Mouse (Mus musculus) neural tube, embryonic 12.5 days (tissue): Measurements from ENCODE around the gene Tfb2m. TPM values are rescaled to one million over a fixed set of nuclear protein-coding genes. Genes with fewer than 3 reads are reported as not detected.

Experiments
- ATAC-seq: fragments of 200-750 bp; cut with Nextera tagmentation; 2 replicates; pipeline ENCODE4 v1.8.0; 2017; ENCODE audit warnings: low read depth, mild to moderate bottlenecking, moderate TSS enrichment, moderate library complexity; ENCODE audit not compliant: low FRiP score
- H3K27ac ChIP-seq: fragments of 300-500 bp; sonication (generic); 2 replicates; pipeline ENCODE4 v1.5.1; 2016
- H3K27me3 ChIP-seq: fragments of 300-500 bp; sonication (generic); replicated peaks from 2 replicates; pipeline ENCODE4 v1.6.1; 2016; ENCODE audit warnings: mild to moderate bottlenecking
- H3K36me3 ChIP-seq: fragments of 300-500 bp; sonication (generic); 2 replicates; pipeline ENCODE4 v1.6.1; 2016; ENCODE audit warnings: mild to moderate bottlenecking
- H3K4me1 ChIP-seq: fragments of 300-500 bp; sonication (generic); 2 replicates; pipeline ENCODE4 v1.6.1; 2016
- H3K4me2 ChIP-seq: fragments of 300-500 bp; sonication (generic); replicated peaks from 2 replicates; pipeline ENCODE4 v1.6.1; 2016; ENCODE audit warnings: mild to moderate bottlenecking
- H3K4me3 ChIP-seq: fragments of 300-500 bp; sonication (generic); 2 replicates; pipeline ENCODE4 v1.5.1; 2016
- H3K9ac ChIP-seq: fragments of 300-500 bp; sonication (generic); 2 replicates; pipeline ENCODE4 v1.6.1; 2016; ENCODE audit warnings: mild to moderate bottlenecking
- H3K9me3 ChIP-seq: fragments of 300-500 bp; sonication (generic); 2 replicates; pipeline ENCODE4 v1.6.1; 2016; ENCODE audit warnings: mild to moderate bottlenecking
- WGBS: fragments of 180-500 bp; shearing (Covaris S2); methylation state at CpG from one replicate; pipeline ENCODE4 v1.1.7; 2016; 5-methylcytosine and 5-hydroxymethylcytosine counted together
- polyA plus RNA-seq: library from polyadenylated mRNA; unstranded; fragments of >200 nt; fragmentation: Nextera tagmentation; extraction: Ambion mirVana; gene quantifications from 2 replicates; pipeline ENCODE4 v1.2.1, GENCODE M21; 2016

Tfb2m gene
- polyA plus RNA-seq, 1 experiment from 2014 or later, result 36.6 TPM

DNA sequence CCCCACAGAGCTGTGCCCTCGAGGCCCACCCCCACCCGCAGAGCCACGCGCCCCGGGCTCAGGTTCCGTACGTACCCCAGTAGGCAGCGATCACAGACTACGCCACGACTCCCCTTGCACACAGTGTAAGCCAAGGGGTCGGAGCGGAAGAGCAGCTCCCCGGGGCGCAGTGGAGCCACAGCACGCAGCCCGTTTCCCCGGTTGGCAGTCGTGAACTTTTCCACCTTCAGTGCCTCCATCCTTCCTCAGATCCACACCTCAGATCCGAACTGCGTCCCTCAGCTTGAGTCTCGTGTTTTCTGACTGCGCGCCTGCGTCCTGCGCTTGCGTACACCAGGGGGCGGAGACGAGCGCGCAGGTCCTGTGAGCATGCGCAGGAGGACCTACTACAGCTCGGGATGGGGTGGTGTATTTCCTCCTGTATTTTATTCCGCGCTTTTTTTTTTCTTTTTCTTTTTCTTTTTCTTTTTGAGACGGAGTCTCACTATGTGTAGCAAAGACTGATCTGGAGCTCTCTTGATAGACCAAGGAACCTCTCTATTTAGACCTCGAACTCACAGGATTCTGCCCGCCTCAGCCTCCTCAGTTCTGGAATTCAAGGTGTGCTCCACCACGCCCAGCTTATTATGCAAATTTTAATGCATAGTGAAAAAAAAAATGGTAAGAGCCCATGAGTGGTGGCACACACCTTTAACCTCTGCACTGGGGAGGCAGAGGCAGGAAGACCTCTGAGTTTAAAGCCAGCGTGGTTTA lies 28.2 kb downstream of the Tfb2m start, which contains the start of gene Smyd3:
Smyd3 (minus strand) TSS at position 329 of the 753 bp plus-strand sequence.
- WGBS, result 7% methylated on average over 39 of the region's 39 CpGs
- H3K27ac ChIP-seq, result no peak within 1 kb of the TSS
- H3K36me3 ChIP-seq, result no peaks in the 10 kb centered on the region
- H3K4me1 ChIP-seq, result peaks cover 4% of the 10 kb centered on the region; the same call in 1 of the 2 replicates
- peak within 1 kb of the TSS; percentile 100 for H3K4me2 ChIP-seq
- H3K27me3 ChIP-seq, result no peaks in the 10 kb centered on the region
- ATAC-seq, result peak; percentile 86
- peak within 1 kb of the TSS; percentile 66 for H3K9ac ChIP-seq
- peak within 1 kb of the TSS; percentile 66 for H3K4me3 ChIP-seq
- H3K9me3 ChIP-seq, result no peaks in the 10 kb centered on the region

DNA sequence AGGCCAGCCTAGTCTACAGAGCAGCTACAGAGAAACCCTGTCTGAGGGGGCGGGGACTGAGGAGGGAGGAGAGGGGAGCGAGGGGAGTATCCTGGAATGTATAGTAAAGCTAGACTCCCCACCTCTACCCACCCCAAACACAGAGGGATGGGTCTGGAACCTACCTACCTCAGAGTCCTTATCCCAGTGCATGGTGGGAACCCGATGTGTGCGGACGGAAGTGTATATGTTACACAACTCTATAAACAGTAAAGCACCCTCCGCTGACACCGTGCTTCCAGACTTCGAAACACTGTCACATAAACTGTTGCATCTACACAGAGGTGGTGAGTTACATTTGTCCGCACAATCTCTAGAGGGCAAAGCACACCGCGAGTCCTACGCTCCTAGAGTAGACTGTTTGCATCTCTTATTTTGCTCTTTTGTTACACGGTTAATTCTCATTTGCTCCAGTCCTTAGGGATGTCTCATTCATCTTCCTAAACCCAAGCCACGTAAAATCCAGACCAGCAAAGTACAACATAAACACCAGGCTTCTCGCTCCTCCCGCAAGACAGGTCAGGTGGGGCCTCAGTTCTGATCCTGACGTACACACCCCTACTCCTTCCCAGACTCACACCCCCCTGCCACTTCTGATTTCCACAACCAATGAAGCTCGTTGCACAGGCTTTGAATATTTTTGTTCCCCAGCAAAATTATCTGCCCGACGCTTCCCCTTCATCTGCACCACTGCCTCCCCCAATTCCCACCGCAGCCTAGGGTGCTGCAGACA lies 28.9 kb downstream of the Tfb2m start:
- Histone ChIP-seq H3K9me3 (no peaks in the 10 kb centered on the region), H3K4me3 (peak overlapping the region; percentile 66), H3K4me1 (peaks cover 4% of the 10 kb centered on the region; the same call in 1 of the 2 replicates), H3K27me3 (no peaks in the 10 kb centered on the region), H3K27ac (no peak overlapping the region), H3K4me2 (peak overlapping the region; percentile 100), H3K36me3 (no peaks in the 10 kb centered on the region), H3K9ac (peak overlapping the region; percentile 66)
- ATAC-seq, result peak; percentile 74
- WGBS, result 1% methylated on average over 21 of the region's 21 CpGs

DNA sequence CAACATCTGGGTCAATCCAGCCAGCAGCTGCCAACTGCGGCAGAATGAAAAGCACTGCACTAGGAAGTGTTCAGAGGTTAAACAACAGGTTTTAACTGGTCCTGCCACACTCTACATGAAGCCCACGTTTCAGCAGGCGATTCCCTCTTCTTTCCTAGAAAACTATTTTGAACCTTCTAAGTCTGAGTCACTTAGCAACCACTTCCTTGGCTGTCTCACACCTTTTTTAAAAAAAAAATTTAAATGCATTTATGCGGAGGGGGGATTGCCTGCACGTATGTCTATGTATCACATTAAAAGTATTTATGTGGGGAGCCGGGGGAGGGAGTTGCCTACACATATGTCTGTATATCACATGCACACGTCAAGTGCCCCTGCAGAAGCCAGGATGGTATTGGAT lies 34.2 kb downstream of the Tfb2m start:
- H3K9ac ChIP-seq, result no peak overlapping the region
- no peaks in the 10 kb centered on the region for H3K9me3 ChIP-seq
- no peak for ATAC-seq
- H3K4me3 ChIP-seq, result no peak overlapping the region
- no peak overlapping the region for H3K4me2 ChIP-seq
- H3K27ac ChIP-seq, result no peak overlapping the region
- 86% methylated on average over 7 of the region's 7 CpGs for WGBS
- H3K4me1 ChIP-seq, result peaks cover 2% of the 10 kb centered on the region; the same call in 1 of the 2 replicates
- H3K36me3 ChIP-seq, result no peaks in the 10 kb centered on the region
- H3K27me3 ChIP-seq, result no peaks in the 10 kb centered on the region

DNA sequence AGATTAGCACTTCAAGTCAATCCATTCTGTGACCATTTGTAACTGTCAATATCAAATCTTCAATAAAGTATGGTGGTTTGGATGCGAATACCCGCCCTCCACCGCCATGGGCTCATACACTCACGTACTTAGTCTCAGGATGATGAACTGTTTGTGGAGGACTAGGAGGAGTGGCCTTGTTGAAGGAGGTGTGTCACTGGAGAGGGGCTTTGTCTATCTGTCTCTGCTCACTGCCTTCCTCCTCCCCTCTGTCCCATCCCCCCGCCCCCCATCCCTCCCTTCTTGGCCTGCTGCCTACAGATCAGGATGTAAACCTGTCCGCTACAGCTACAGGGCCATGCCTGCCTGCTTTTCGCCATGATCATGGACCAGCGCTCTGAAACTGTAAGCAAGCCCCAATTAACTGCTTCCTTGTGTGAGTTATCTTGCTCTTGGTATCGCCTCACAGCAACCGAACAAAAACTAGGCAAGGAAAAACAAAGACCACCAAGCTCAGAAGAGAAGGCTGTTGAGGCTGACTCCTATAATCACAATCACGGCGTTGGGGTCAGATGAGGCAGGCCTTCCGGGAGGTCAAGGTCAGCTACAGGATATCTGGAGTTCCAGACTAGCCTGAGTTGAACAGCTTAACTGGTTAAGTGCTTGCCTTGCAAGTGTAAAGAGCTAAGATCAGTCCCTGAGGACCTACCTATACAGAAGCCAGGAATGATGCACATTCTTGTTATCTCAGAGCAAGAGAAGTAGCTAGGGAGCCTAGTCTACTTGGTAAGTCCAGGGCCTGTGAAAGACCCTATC lies 35.3 kb downstream of the Tfb2m start:
- no peak overlapping the region for H3K4me2 ChIP-seq
- no peaks in the 10 kb centered on the region for H3K4me1 ChIP-seq
- H3K27ac ChIP-seq, result no peak overlapping the region
- no peak overlapping the region for H3K9ac ChIP-seq
- H3K9me3 ChIP-seq, result no peaks in the 10 kb centered on the region
- ATAC-seq, result no peak
- no peak overlapping the region for H3K4me3 ChIP-seq
- 88% methylated on average over 13 of the region's 13 CpGs for WGBS
- H3K36me3 ChIP-seq, result no peaks in the 10 kb centered on the region
- H3K27me3 ChIP-seq, result no peaks in the 10 kb centered on the region

DNA sequence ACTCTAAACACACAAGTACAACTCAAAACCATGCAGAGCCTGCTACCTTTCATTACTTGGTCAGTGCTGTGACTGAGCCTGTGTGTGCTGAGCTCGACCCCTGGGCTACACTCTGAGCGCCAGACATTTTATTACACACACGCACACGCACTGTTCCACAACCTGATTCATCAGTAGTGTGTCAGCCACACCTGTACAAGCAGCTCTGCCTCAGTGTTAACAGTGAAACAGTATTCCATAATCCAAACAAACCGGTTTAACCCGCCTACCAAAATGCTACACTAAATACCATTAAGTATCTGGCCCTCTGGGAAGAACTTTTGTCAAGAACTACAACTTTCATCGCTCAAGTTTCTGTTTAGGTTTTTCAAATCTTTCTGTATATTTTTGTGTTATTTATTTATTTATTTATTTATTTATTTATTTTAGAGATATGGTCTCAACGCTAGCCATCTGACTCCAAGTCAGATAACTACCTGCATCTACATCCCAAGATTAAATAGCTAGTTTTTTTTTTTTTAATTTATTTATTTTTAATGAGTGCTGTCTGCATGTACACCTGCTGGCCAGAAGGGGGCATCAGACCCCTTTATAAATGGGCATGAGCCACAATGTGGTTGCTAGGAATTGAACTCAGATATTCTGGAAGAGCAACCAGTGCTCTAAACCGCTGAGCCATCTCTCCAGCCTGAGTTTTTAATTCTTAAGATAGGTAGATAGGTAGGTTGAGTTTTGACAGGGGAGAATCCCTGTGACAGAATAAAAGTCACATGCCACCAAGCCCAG lies 39.3 kb downstream of the Tfb2m start:
- H3K4me3 ChIP-seq, result no peak overlapping the region
- no peaks in the 10 kb centered on the region for H3K36me3 ChIP-seq
- no peaks in the 10 kb centered on the region for H3K27me3 ChIP-seq
- H3K9ac ChIP-seq, result no peak overlapping the region
- no peaks in the 10 kb centered on the region for H3K4me1 ChIP-seq
- H3K9me3 ChIP-seq, result no peaks in the 10 kb centered on the region
- H3K27ac ChIP-seq, result no peak overlapping the region
- WGBS, result 65% methylated on average over 9 of the region's 9 CpGs
- no peak for ATAC-seq
- no peak overlapping the region for H3K4me2 ChIP-seq

DNA sequence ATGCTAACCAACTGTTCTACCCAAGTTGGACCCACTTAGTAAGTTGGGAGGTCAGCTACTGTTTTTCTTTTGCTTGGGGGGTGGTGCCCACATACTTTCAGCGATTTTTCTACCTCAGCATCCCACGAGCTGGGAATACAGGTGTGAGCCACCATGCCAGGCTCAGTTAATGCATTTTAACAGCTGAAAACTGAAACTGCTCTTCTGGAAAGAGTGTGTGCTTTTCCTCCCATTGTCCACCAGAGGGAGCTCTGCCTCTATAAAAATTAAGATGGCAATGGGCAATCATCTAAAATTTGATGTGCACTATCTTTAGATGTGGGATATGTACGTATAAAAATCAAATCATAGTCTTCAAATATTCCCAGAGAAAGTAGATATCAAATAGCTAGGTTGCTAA lies 43.5 kb downstream of the Tfb2m start:
- Histone ChIP-seq H3K36me3 (no peaks in the 10 kb centered on the region), H3K4me2 (no peak overlapping the region), H3K27ac (no peak overlapping the region), H3K4me1 (no peaks in the 10 kb centered on the region), H3K27me3 (no peaks in the 10 kb centered on the region), H3K9me3 (no peaks in the 10 kb centered on the region), H3K4me3 (no peak overlapping the region), H3K9ac (no peak overlapping the region)
- no peak for ATAC-seq
- 26% methylated on average over 3 of the region's 3 CpGs for WGBS

DNA sequence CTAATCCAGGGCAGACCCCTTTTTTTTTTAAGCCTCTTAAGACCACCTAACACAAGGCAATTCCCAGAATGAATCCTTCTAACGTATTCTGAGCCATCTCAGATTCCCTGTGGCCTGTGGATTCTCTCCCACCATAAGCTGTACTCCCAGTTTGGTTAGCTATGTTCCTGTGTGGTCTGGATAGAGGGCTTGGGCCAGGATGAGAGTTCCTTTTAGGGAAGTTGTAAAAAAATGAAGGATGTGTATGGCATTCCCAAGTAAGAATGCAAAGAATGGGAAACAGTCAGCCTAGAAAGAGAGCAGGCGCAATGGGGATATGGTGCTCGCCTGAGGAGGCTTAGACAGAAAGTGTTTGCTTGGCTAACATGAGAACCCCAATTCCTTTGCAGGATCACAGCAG lies 46.8 kb downstream of the Tfb2m start:
- ATAC-seq, result no peak
- Histone ChIP-seq H3K36me3 (no peaks in the 10 kb centered on the region), H3K27me3 (no peaks in the 10 kb centered on the region), H3K9me3 (no peaks in the 10 kb centered on the region), H3K9ac (no peak overlapping the region), H3K4me2 (no peak overlapping the region), H3K4me3 (no peak overlapping the region), H3K27ac (no peak overlapping the region), H3K4me1 (no peaks in the 10 kb centered on the region)
- WGBS, result 86% methylated on average over 3 of the region's 3 CpGs

DNA sequence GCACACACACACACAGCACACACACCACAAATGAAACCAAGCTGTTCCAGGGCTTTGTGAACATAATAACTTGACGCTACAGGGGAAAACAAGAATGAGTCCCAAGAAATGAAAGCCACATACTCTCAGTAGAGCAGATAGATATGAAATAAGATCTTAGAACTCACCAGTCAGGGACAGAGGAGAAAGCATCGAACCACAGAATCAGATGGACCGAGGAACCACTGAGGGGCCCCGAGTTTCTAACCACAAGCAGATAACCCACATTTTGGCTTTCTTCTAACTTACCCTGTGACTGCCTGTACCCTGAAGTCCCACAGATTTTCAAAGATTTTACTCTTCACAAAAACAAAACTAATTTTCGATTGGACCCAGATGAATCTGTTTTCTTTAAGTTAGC lies 53.2 kb downstream of the Tfb2m start:
- no peaks in the 10 kb centered on the region for H3K27me3 ChIP-seq
- H3K36me3 ChIP-seq, result no peaks in the 10 kb centered on the region
- H3K27ac ChIP-seq, result no peak overlapping the region
- no peak overlapping the region for H3K4me2 ChIP-seq
- no peak overlapping the region for H3K4me3 ChIP-seq
- H3K9ac ChIP-seq, result no peak overlapping the region
- no peaks in the 10 kb centered on the region for H3K9me3 ChIP-seq
- 0 out of 2 replicates have a peak, but pooled peaks cover 3% of the 10 kb centered on the region for H3K4me1 ChIP-seq
- 90% methylated on average over 5 of the region's 5 CpGs for WGBS
- no peak for ATAC-seq

DNA sequence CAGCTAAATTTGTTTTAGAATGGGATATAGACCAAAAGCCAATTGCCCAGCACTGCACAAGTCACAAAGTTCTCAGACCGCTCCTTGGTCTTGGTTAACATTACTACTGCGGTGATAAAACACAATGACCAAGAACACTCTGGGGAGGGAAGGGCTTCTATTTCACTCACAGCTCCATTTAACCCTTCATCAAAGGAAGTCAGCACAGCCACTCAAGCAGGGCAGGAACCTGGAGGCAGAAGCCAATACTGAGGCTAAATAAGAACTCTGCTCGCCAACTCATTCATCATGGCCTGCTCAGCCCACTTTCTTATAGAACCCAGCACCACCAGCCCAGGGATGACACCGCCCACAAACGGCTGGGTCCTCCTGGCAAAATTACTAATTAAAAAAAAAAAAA lies 57.5 kb downstream of the Tfb2m start:
- Histone ChIP-seq H3K36me3 (no peaks in the 10 kb centered on the region), H3K27me3 (no peaks in the 10 kb centered on the region), H3K9ac (no peak overlapping the region), H3K4me1 (peaks cover 6% of the 10 kb centered on the region; the same call in 1 of the 2 replicates), H3K9me3 (no peaks in the 10 kb centered on the region), H3K4me3 (no peak overlapping the region), H3K27ac (no peak overlapping the region), H3K4me2 (no peak overlapping the region)
- WGBS, result 79% methylated on average over 5 of the region's 5 CpGs
- ATAC-seq, result no peak

- WGBS, result 61% methylated on average over 5 of the region's 5 CpGs
- H3K36me3 ChIP-seq, result no peaks in the 10 kb centered on the region
- H3K9ac ChIP-seq, result no peak overlapping the region
- H3K4me1 ChIP-seq, result peaks cover 6% of the 10 kb centered on the region; the same call in 1 of the 2 replicates
- no peak overlapping the region for H3K27ac ChIP-seq
- H3K4me2 ChIP-seq, result no peak overlapping the region
- no peaks in the 10 kb centered on the region for H3K27me3 ChIP-seq
- no peak overlapping the region for H3K4me3 ChIP-seq
- no peaks in the 10 kb centered on the region for H3K9me3 ChIP-seq
- ATAC-seq, result no peak
Observed at GRCm38 (mm10) chr1:179487990-179488389, 58.1 kb downstream of the Tfb2m start.

DNA sequence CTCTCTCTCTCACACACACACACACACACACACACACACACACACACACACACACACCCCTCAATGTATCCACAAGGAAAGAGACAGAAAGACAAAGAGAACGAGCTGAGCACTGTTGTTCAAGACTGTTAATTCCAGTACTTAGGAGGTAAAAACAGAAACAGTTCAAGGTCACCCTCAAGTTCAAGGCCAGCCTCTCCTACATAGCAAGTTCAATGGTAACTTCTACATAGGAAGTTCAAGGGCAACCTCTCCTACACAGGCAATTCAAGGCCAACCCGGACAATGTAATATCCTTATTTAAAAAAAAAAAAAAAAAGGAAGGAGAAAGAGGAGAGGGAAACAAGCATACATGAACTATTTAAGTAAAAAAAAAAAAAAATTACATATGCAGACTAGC lies 58.8 kb downstream of the Tfb2m start:
- Histone ChIP-seq H3K4me1 (peaks cover 6% of the 10 kb centered on the region; the same call in 1 of the 2 replicates), H3K9ac (no peak overlapping the region), H3K9me3 (no peaks in the 10 kb centered on the region), H3K36me3 (no peaks in the 10 kb centered on the region), H3K4me3 (no peak overlapping the region), H3K27me3 (no peaks in the 10 kb centered on the region), H3K4me2 (no peak overlapping the region), H3K27ac (no peak overlapping the region)
- ATAC-seq, result no peak
- 83% methylated on average over 2 of the region's 2 CpGs for WGBS
